Mouse (Mus musculus) kidney, adult 2 months (tissue): Measurements from ENCODE around the gene Pfdn5. TPM values are rescaled to one million over a fixed set of nuclear protein-coding genes. Genes with fewer than 3 reads are reported as not detected.

Experiments used
- DNase-seq: peaks from one replicate; pipeline ENCODE4 v3.0.0; 2021
- H3K27ac ChIP-seq: fragments of 200-500 bp; 2 replicates; pipeline ENCODE4 v1.5.1; 2012; ENCODE audit warnings: low read depth, low read length, control low read depth, inconsistent platforms; ENCODE audit not compliant: insufficient read depth
- H3K27me3 ChIP-seq: fragments of 200-500 bp; replicated peaks from 2 replicates; pipeline ENCODE4 v1.6.1; 2012; ENCODE audit warnings: mild to moderate bottlenecking, moderate library complexity, low read length, inconsistent platforms; ENCODE audit not compliant: control insufficient read depth, insufficient read depth
- H3K36me3 ChIP-seq: fragments of 200-500 bp; 2 replicates; pipeline ENCODE4 v1.6.1; 2012; ENCODE audit warnings: mild to moderate bottlenecking, moderate library complexity, low read length, inconsistent platforms; ENCODE audit not compliant: control insufficient read depth, insufficient read depth
- H3K4me1 ChIP-seq: fragments of 200-500 bp; 2 replicates; pipeline ENCODE4 v1.6.1; 2011; ENCODE audit warnings: low read length; ENCODE audit not compliant: control insufficient read depth, insufficient read depth
- H3K4me3 ChIP-seq: fragments of 200-500 bp; 2 replicates; pipeline ENCODE4 v1.5.1; 2011; ENCODE audit warnings: mild to moderate bottlenecking, low read depth, low read length, control low read depth; ENCODE audit not compliant: insufficient read depth
- CTCF ChIP-seq: fragments of 200-500 bp; conservative IDR thresholded peaks from 2 replicates; pipeline ENCODE4 v1.5.1; 2011; ENCODE audit warnings: low read depth, mild to moderate bottlenecking, control low read depth, low read length, moderate library complexity, mixed read lengths; ENCODE audit not compliant: insufficient read depth, insufficient read length
- POLR2A ChIP-seq: fragments of 200-500 bp; IDR thresholded peaks from one replicate; pipeline ENCODE4 v1.6.1; 2011; ENCODE audit warnings: low read depth, low read length, control low read depth
- WGBS: fragments of 180-500 bp; shearing (Covaris S2); methylation state at CpG from one replicate; pipeline ENCODE4 v1.1.7; 2018; 5-methylcytosine and 5-hydroxymethylcytosine counted together
- polyA plus RNA-seq: library from polyadenylated mRNA; depleted of rRNA; stranded (reverse); fragments of >200 nt; gene quantifications from 2 replicates; pipeline ENCODE4 v1.2.3, GENCODE M21; 2012

Pfdn5 gene
- polyA plus RNA-seq, 1 experiment, result 206 TPM

DNA sequence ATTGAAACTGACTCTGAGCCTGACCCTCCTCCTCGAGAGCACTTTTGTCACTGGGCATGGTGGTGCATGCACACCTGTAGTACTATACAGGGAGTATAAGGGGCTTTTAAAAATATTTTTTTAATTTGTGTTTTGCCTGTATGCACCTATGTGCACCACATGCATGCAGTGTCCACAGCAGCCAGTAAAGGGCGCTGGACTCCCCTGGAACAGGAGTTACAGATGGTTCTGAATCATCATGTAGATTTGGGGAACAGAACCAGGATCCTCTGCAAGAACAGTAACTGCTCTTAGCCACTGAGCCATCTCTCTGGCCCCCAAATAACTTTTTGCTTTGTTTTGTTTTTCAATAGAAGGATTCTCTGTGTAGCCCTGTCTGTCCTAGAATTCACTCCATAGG, 26.3 kb downstream of the Pfdn5 start:
- Histone ChIP-seq H3K36me3 (no peaks in the 10 kb centered on the region), H3K4me1 (peaks cover 9% of the 10 kb centered on the region; the same call in 1 of the 2 replicates), H3K4me3 (no peak overlapping the region), H3K27ac (no peak overlapping the region), H3K27me3 (no peaks in the 10 kb centered on the region)
- TF ChIP-seq POLR2A (no peak), CTCF (peak; percentile 36; the same call in 1 of the 2 replicates)
- no peak for DNase-seq
- 67% methylated on average over 2 of the region's 2 CpGs for WGBS

DNA sequence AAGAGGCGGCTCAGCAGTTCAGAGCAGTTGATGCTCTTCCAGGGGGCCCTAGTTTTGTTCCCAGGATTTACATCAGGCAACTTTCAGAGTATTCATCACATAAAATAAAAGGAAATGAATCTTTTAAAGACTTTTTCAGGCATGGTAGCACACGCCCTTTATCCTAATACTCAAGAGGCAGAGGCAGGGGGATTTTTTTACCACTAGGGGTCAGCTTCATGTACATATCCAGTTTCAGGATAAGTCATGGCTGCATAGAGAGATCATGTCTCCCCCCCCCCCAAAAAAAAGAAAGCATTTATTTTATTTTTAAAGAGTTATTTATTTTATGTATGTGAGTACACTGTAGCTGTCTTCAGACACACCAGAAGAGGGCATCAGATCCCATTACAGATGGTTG, 28.1 kb downstream of the Pfdn5 start:
- 90% methylated on average over 2 of the region's 2 CpGs for WGBS
- peaks cover 9% of the 10 kb centered on the region; the same call in 1 of the 2 replicates for H3K4me1 ChIP-seq
- no peak for DNase-seq
- TF ChIP-seq POLR2A, result no peak
- TF ChIP-seq CTCF, result no peak
- H3K4me3 ChIP-seq, result no peak overlapping the region
- no peaks in the 10 kb centered on the region for H3K36me3 ChIP-seq
- no peaks in the 10 kb centered on the region for H3K27me3 ChIP-seq
- H3K27ac ChIP-seq, result no peak overlapping the region

DNA sequence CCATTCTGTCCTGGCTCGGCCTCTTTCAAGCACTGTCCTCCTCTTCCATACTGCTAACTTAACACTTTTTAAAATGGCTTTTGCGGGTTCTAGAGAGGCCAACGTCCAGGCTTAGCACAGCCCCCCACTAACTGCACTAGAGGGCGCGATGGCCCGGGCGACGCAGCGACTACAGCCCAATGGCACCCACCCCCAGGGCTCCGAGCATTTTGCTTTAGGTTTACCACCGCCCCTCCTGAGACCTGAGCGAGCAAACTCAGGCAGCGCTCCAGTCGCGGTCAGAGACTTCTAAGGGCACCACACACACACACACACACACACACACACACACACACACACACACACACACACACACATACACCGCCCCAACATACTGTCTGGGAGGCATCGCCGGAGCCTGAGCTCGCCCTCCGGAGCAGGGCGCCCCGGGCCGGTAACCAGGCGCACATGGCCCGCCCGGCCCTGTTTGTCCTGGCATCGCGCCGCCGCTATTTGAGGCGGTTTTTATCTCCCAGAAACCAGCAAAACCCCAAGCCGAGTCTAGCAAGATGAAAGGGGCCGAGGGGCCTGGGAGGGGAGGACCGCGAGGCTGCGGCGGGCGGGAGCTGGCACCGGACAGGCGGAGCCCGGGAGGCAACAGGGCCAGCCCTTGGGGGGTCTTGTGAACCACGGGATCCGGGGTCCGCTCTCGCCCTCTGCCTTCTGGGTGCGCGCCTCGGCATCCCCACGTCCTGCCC, 29.4 kb downstream of the Pfdn5 start:
- Histone ChIP-seq H3K36me3 (no peaks in the 10 kb centered on the region), H3K27me3 (no peaks in the 10 kb centered on the region), H3K27ac (peak overlapping the region; percentile 22), H3K4me1 (peaks cover 3% of the 10 kb centered on the region; the same call in 1 of the 2 replicates), H3K4me3 (peak overlapping the region; percentile 38)
- DNase-seq, result peak; percentile 60
- no peak for TF ChIP-seq POLR2A
- 0 out of 2 replicates have a peak, but pooled peaks have one; percentile 19 for TF ChIP-seq CTCF
- WGBS, result 1% methylated on average over 49 of the region's 49 CpGs

DNA sequence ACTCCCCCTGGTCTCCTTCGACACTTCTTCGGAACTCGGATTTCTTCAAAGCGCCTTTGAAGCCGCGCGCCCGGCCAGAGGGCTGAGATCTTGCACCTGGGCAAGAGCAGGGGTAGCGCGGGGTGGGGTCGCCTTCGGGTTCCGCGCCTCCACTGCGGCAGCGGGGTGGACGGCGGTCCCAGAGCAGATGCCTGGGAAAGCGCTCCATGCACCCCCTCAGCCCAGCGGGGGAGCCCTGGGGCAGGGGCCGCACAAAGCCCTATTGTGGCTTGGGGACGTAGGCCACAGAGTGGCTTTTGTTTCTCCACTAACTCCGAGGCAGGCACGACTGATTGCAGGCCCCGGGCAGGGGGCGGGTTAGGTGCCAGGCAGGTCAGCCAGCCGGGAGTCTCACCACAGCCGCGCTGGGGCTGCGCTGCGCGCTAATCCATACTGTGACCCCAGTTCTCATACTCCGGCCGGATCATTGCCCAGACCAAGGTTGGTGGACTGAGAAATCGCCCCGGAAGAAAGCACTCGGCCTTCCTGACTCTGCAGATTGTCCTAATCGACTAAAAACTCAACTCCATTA, 30.0 kb downstream of the Pfdn5 start:
- peak overlapping the region; percentile 38 for H3K4me3 ChIP-seq

DNA sequence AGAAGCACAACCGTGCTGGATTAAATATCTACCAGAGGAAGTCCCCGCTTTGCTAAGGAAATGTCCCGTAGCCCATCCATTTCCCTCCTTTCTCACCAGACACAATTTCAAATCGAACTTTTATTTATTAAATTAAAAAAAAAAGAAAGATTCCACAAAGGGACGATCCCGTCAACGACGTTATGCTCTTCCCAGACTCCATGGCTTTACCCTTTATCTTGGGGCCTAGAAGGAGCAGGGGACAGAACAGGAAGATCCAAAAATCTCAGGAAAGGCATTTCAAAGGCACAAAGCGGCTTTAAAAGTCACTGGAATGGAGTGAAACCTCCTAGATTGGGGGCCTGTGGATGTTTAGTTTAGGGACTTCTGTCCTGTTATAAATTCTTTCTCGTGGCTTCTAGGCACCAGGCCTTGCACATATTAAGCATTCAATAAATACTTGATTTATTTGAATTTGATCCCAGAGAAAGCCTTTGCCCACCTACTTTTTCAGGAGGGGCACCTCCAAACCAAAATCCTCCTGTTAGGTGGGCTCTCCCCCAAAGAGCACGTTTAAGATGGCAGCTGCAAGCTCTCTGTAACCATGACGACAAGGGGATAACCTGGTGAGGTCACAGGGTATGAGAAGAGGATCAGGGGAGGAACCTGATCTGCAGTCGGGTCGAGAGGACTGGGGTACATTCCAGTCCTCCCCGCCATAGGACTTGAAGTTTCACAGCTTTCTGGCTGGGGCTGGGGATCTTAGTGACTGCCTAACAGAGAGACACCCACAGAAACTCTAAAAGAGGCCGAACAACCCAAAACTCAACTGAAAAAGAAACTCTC, 30.8 kb downstream of the Pfdn5 start:
- no peaks in the 10 kb centered on the region for H3K4me1 ChIP-seq
- TF ChIP-seq POLR2A (no peak), CTCF (no peak)
- 69% methylated on average over 16 of the region's 16 CpGs for WGBS
- DNase-seq, result no peak
- no peak overlapping the region for H3K4me3 ChIP-seq
- H3K27ac ChIP-seq, result no peak overlapping the region
- H3K36me3 ChIP-seq, result no peaks in the 10 kb centered on the region
- no peaks in the 10 kb centered on the region for H3K27me3 ChIP-seq

More for the DNA sequence above, 30.0 kb downstream of the Pfdn5 start:
- 17% methylated on average over 38 of the region's 38 CpGs for WGBS
- peak; percentile 74 for DNase-seq
- Histone ChIP-seq H3K27ac (peak overlapping the region; percentile 22), H3K4me1 (peaks cover 3% of the 10 kb centered on the region; the same call in 1 of the 2 replicates), H3K27me3 (no peaks in the 10 kb centered on the region), H3K36me3 (no peaks in the 10 kb centered on the region)
- TF ChIP-seq CTCF (no peak), POLR2A (no peak)

DNA sequence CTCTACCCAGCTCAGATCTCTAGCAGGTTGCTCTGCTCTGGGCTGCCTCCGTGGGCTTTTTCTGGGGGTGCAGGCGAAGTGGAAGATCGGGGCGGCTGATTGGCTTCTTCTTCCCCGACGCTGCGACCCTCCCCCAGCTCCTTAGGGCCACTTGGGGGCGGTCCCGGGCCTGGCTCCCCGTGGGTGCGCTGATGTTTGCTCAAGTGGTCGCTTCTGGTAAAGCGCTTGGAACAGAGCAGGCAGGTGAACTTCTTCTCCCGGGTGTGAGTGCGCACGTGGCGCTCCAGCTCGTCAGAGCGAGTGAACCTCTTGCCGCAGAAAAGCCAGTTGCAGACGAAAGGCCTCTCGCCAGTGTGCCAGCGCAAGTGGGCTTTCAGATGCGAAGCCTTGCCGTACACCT, 32.2 kb downstream of the Pfdn5 start:
- 15% methylated on average over 25 of the region's 25 CpGs for WGBS
- TF ChIP-seq CTCF (no peak), POLR2A (no peak)

More for the DNA sequence above, 32.2 kb downstream of the Pfdn5 start:
- H3K36me3 ChIP-seq, result no peaks in the 10 kb centered on the region
- H3K4me3 ChIP-seq, result no peak overlapping the region
- no peak for DNase-seq
- H3K27me3 ChIP-seq, result no peaks in the 10 kb centered on the region
- H3K4me1 ChIP-seq, result no peaks in the 10 kb centered on the region
- H3K27ac ChIP-seq, result no peak overlapping the region
